Comparison of ENCODE assay signal across 8 mouse cellular contexts in genomic region chr8:87833841-87834620, GRCm38 (mm10).
DNase-seq lines count a peak whose midpoint lies in the region; ATAC-seq and TF ChIP-seq lines count a peak whose summit lies in the region.

No protein-coding gene starts in this region.

- WGBS in heart, embryonic 10.5 days = 39% methylated on average over 12 of the region's 12 CpGs
- WGBS in heart, postnatal 0 days = 52% methylated on average over 12 of the region's 12 CpGs

- TF ChIP-seq CTCF in heart, postnatal 0 days (IDR thresholded peaks at IDR 0.05; ENCODE audit: low read depth) = no peak

- no peak for TF ChIP-seq EP300 in heart, postnatal 0 days (IDR thresholded peaks at IDR 0.05; ENCODE audit: low read depth)

- no peak for ATAC-seq in heart, postnatal 0 days (ENCODE audit: insufficient read depth, low read depth)

- H3K36me3 ChIP-seq in heart, embryonic 10.5 days = no peaks in the 10 kb centered on the region
- no peaks in the 10 kb centered on the region for H3K36me3 ChIP-seq in heart, postnatal 0 days (replicated peaks; ENCODE audit: control insufficient read depth, insufficient read depth, low read length)

- H3K27me3 ChIP-seq in heart, embryonic 10.5 days (ENCODE audit: insufficient read depth, poor library complexity, severe bottlenecking) = no peaks in the 10 kb centered on the region
- H3K27me3 ChIP-seq in heart, postnatal 0 days (ENCODE audit: control insufficient read depth, insufficient read depth, low read length) = 0 out of 2 replicates have a peak, but pooled peaks cover 4% of the 10 kb centered on the region

- DNase-seq in heart, embryonic 10.5 days (ENCODE audit: low spot score) = no peak
- DNase-seq in heart, adult 8-10 months (ENCODE audit: low spot score) = no peak
- no peak for DNase-seq in heart, postnatal 0 days (ENCODE audit: low spot score)
- DNase-seq in lung, postnatal 10 days = peak; percentile 82
- peak; percentile 56 for DNase-seq in retina, postnatal 1 day
- no peak for DNase-seq in layer of hippocampus, adult 11-12 months (ENCODE audit: low spot score)
- DNase-seq in kidney, adult 9 months = no peak
- no peak for DNase-seq in right cerebral cortex, postnatal 36 days (ENCODE audit: low spot score in 2 of 2)

- no peaks in the 10 kb centered on the region for H3K9me3 ChIP-seq in heart, embryonic 10.5 days
- no peaks in the 10 kb centered on the region for H3K9me3 ChIP-seq in heart, postnatal 0 days (replicated peaks; ENCODE audit: control insufficient read depth, low read length)

- H3K9ac ChIP-seq in heart, postnatal 0 days (replicated peaks; ENCODE audit: low read depth, low read length) = no peak overlapping the region

- H3K4me2 ChIP-seq in heart, postnatal 0 days (ENCODE audit: low read depth, low read length) = peak overlapping the region; percentile 26

- H3K4me3 ChIP-seq in heart, embryonic 10.5 days = no peak overlapping the region
- no peak overlapping the region for H3K4me3 ChIP-seq in heart, postnatal 0 days (ENCODE audit: low read depth, low read length)

- H3K27ac ChIP-seq in heart, embryonic 10.5 days = peak overlapping the region; percentile 81
- no peak overlapping the region for H3K27ac ChIP-seq in heart, postnatal 0 days (ENCODE audit: low read depth)

- H3K4me1 ChIP-seq in heart, embryonic 10.5 days = peaks cover 82% of the 10 kb centered on the region
- peaks cover 25% of the 10 kb centered on the region; the same call in 1 of the 2 replicates for H3K4me1 ChIP-seq in heart, postnatal 0 days (ENCODE audit: control insufficient read depth, insufficient read depth)

Comparison
In these comparisons a context has a peak if more than half of its experiments do, and no peak if none do; other contexts are left out.
1. DNase-seq: peak in lung, postnatal 10 days (single experiment) and retina, postnatal 1 day (single experiment); none in heart, embryonic 10.5 days (single experiment), heart, adult 8-10 months (single experiment), heart, postnatal 0 days (single experiment), layer of hippocampus, adult 11-12 months (single experiment), kidney, adult 9 months (single experiment) and right cerebral cortex, postnatal 36 days (0 of 2).